Comparison of ENCODE assay signal across 14 mouse cellular contexts in genomic region chr3:37788366-37788765, GRCm38 (mm10).
DNase-seq lines count a peak whose midpoint lies in the region; ATAC-seq and TF ChIP-seq lines count a peak whose summit lies in the region.
"Had no signal": no experiment of that assay in that cellular context is flagged by ENCODE, and none has a peak within 500 bp of the region (broad histone marks: within the 10 kb centered on the region; RNA-seq: fewer than 3 reads in every experiment).

No protein-coding gene starts in this region.

- H3K9me3 ChIP-seq in kidney, embryonic 15.5 days (replicated peaks) = no peaks in the 10 kb centered on the region
- H3K9me3 ChIP-seq in kidney, embryonic 16.5 days (ENCODE audit: low read length) = no peaks in the 10 kb centered on the region
- no peaks in the 10 kb centered on the region for H3K9me3 ChIP-seq in stomach, embryonic 14.5 days (ENCODE audit: control insufficient read depth, low read depth, low read length)
- H3K9me3 ChIP-seq in hindbrain, embryonic 14.5 days (ENCODE audit: control insufficient read depth, low read length) = no peaks in the 10 kb centered on the region
- no peaks in the 10 kb centered on the region for H3K9me3 ChIP-seq in forebrain, embryonic 11.5 days (ENCODE audit: control insufficient read depth, low read length)
- H3K9me3 ChIP-seq: forebrain, embryonic 15.5 days had no signal

- no peak for ATAC-seq in kidney, embryonic 15.5 days (replicated peaks; ENCODE audit: low FRiP score)
- ATAC-seq in kidney, embryonic 16.5 days (ENCODE audit: low FRiP score, low TSS enrichment) = peak; percentile 27; the same call in 1 of the 2 replicates
- no peak for ATAC-seq in stomach, embryonic 14.5 days (ENCODE audit: insufficient number of reproducible peaks, insufficient read depth, low FRiP score, low read depth)
- no peak for ATAC-seq in hindbrain, embryonic 14.5 days (ENCODE audit: low FRiP score)
- no peak for ATAC-seq in forebrain, embryonic 11.5 days (replicated peaks; ENCODE audit: low FRiP score)
- ATAC-seq: activated CD4-positive, CD25-positive, alpha-beta regulatory T cell, adult 4 months; forebrain, embryonic 15.5 days had no signal

- H3K9ac ChIP-seq in kidney, embryonic 15.5 days = no peak overlapping the region
- no peak overlapping the region for H3K9ac ChIP-seq in kidney, embryonic 16.5 days (replicated peaks; ENCODE audit: low read length)
- H3K9ac ChIP-seq in stomach, embryonic 14.5 days (replicated peaks; ENCODE audit: low read depth, low read length) = no peak overlapping the region
- no peak overlapping the region for H3K9ac ChIP-seq in hindbrain, embryonic 14.5 days
- H3K9ac ChIP-seq in forebrain, embryonic 11.5 days (ENCODE audit: low read length) = no peak overlapping the region
- H3K9ac ChIP-seq: forebrain, embryonic 15.5 days; liver, embryonic 14.5 days had no signal

- H3K4me2 ChIP-seq in kidney, embryonic 15.5 days = no peak overlapping the region
- no peak overlapping the region for H3K4me2 ChIP-seq in kidney, embryonic 16.5 days (replicated peaks; ENCODE audit: low read depth, low read length)
- no peak overlapping the region for H3K4me2 ChIP-seq in stomach, embryonic 14.5 days (replicated peaks; ENCODE audit: low read depth, low read length)
- no peak overlapping the region for H3K4me2 ChIP-seq in hindbrain, embryonic 14.5 days (replicated peaks)
- no peak overlapping the region for H3K4me2 ChIP-seq in forebrain, embryonic 11.5 days (ENCODE audit: low read depth, low read length, severe bottlenecking)
- H3K4me2 ChIP-seq: forebrain, embryonic 15.5 days had no signal

- H3K4me3 ChIP-seq in gastrocnemius, adult 2 months = no peak overlapping the region
- H3K4me3 ChIP-seq in kidney, embryonic 15.5 days (replicated peaks) = no peak overlapping the region
- H3K4me3 ChIP-seq in kidney, embryonic 16.5 days (ENCODE audit: low read length) = no peak overlapping the region
- no peak overlapping the region for H3K4me3 ChIP-seq in stomach, embryonic 14.5 days (ENCODE audit: low read depth, low read length)
- H3K4me3 ChIP-seq in hindbrain, embryonic 14.5 days (replicated peaks; ENCODE audit: low read length) = no peak overlapping the region
- no peak overlapping the region for H3K4me3 ChIP-seq in forebrain, embryonic 11.5 days (ENCODE audit: low read depth, low read length)
- H3K4me3 ChIP-seq: forebrain, embryonic 15.5 days had no signal

- H3K4me1 ChIP-seq in kidney, embryonic 15.5 days = peaks cover 15% of the 10 kb centered on the region
- H3K4me1 ChIP-seq in kidney, embryonic 16.5 days (ENCODE audit: insufficient read depth, low read length) = peaks cover 19% of the 10 kb centered on the region
- peaks cover 14% of the 10 kb centered on the region; the same call in 1 of the 2 replicates for H3K4me1 ChIP-seq in stomach, embryonic 14.5 days (ENCODE audit: control insufficient read depth, insufficient read depth, low read length)
- no peaks in the 10 kb centered on the region for H3K4me1 ChIP-seq in hindbrain, embryonic 14.5 days (replicated peaks; ENCODE audit: control insufficient read depth, insufficient read depth, low read length)
- no peaks in the 10 kb centered on the region for H3K4me1 ChIP-seq in forebrain, embryonic 11.5 days (replicated peaks; ENCODE audit: control insufficient read depth, insufficient read depth, low read length)
- H3K4me1 ChIP-seq: forebrain, embryonic 15.5 days had no signal

- DNase-seq in gastrocnemius, adult 2 months = no peak
- DNase-seq in gastrocnemius, postnatal 4 days (ENCODE audit: low spot score in 2 of 2) = no peak
- no peak for DNase-seq in kidney, adult 11 months
- no peak for DNase-seq in hindbrain, embryonic 14.5 days (ENCODE audit: low spot score)
- no peak for DNase-seq in forebrain, embryonic 11.5 days (ENCODE audit: low spot score)
- DNase-seq: cerebellum, adult 2 months; gastrocnemius, postnatal 36 days; layer of hippocampus, postnatal 36 days had no signal

- TF ChIP-seq CTCF in gastrocnemius, adult 2 months (IDR thresholded peaks at IDR 0.05) = no peak

- intact Hi-C loops in gastrocnemius, adult 2 months (cut with DNase I) = no loop called here

- peak overlapping the region; percentile 41 for H3K27ac ChIP-seq in gastrocnemius, adult 2 months
- H3K27ac ChIP-seq in kidney, embryonic 15.5 days = peak overlapping the region; percentile 49; the same call in 1 of the 2 replicates
- H3K27ac ChIP-seq in kidney, embryonic 16.5 days (ENCODE audit: low read length) = 0 out of 2 replicates have a peak overlapping the region, but pooled peaks have one; percentile 7
- peak overlapping the region; percentile 27; the same call in 1 of the 2 replicates for H3K27ac ChIP-seq in stomach, embryonic 14.5 days (ENCODE audit: low read length)
- no peak overlapping the region for H3K27ac ChIP-seq in hindbrain, embryonic 14.5 days
- no peak overlapping the region for H3K27ac ChIP-seq in forebrain, embryonic 11.5 days (ENCODE audit: low read depth, low read length)
- H3K27ac ChIP-seq: forebrain, embryonic 15.5 days; liver, embryonic 14.5 days had no signal

- no peaks in the 10 kb centered on the region for H3K27me3 ChIP-seq in kidney, embryonic 15.5 days
- H3K27me3 ChIP-seq in kidney, embryonic 16.5 days (ENCODE audit: insufficient read depth, low read length) = no peaks in the 10 kb centered on the region
- no peaks in the 10 kb centered on the region for H3K27me3 ChIP-seq in stomach, embryonic 14.5 days (ENCODE audit: control insufficient read depth, insufficient read depth, low read length)
- H3K27me3 ChIP-seq in hindbrain, embryonic 14.5 days (ENCODE audit: control insufficient read depth, insufficient read depth, low read length) = no peaks in the 10 kb centered on the region
- H3K27me3 ChIP-seq in forebrain, embryonic 11.5 days (ENCODE audit: control insufficient read depth, insufficient read depth, low read length) = no peaks in the 10 kb centered on the region
- H3K27me3 ChIP-seq: forebrain, embryonic 15.5 days had no signal

- H3K36me3 ChIP-seq in kidney, embryonic 15.5 days = no peaks in the 10 kb centered on the region
- H3K36me3 ChIP-seq in kidney, embryonic 16.5 days (ENCODE audit: insufficient read depth, low read length) = no peaks in the 10 kb centered on the region
- H3K36me3 ChIP-seq in stomach, embryonic 14.5 days (ENCODE audit: control insufficient read depth, insufficient read depth, low read length) = no peaks in the 10 kb centered on the region
- no peaks in the 10 kb centered on the region for H3K36me3 ChIP-seq in hindbrain, embryonic 14.5 days (replicated peaks; ENCODE audit: control insufficient read depth, insufficient read depth)
- no peaks in the 10 kb centered on the region for H3K36me3 ChIP-seq in forebrain, embryonic 11.5 days (ENCODE audit: control insufficient read depth, insufficient read depth, low read length)
- H3K36me3 ChIP-seq: forebrain, embryonic 15.5 days had no signal

- 52% methylated on average over 9 of the region's 9 CpGs for WGBS in kidney, embryonic 15.5 days
- 62% methylated on average over 9 of the region's 9 CpGs for WGBS in kidney, embryonic 16.5 days
- WGBS in stomach, embryonic 14.5 days = 65% methylated on average over 9 of the region's 9 CpGs
- 81% methylated on average over 9 of the region's 9 CpGs for WGBS in hindbrain, embryonic 14.5 days
- WGBS in forebrain, embryonic 11.5 days = 84% methylated on average over 9 of the region's 9 CpGs

Comparison
In these comparisons a context has a peak if more than half of its experiments do, and no peak if none do; other contexts are left out.
1. H3K27ac ChIP-seq: peak in gastrocnemius, adult 2 months (single experiment), kidney, embryonic 15.5 days (single experiment), kidney, embryonic 16.5 days (single experiment) and stomach, embryonic 14.5 days (single experiment); none in hindbrain, embryonic 14.5 days (single experiment) and forebrain, embryonic 11.5 days (single experiment).